Mouse (Mus musculus): ENCODE results near the gene Rxfp1.
"Not testable (repeated sequence)": the region's sequence is repeated elsewhere in the genome, so short reads cannot be mapped to it uniquely, and the experiment has no call there.

Rxfp1 gene

GRCm38 (mm10) chr3:79737780-79738179 is at the start of gene Rxfp1:
Gene Rxfp1, minus strand, starts transcription at chr3:79737880.
- no peak for DNase-seq (ENCODE audit: low spot score)

DNA sequence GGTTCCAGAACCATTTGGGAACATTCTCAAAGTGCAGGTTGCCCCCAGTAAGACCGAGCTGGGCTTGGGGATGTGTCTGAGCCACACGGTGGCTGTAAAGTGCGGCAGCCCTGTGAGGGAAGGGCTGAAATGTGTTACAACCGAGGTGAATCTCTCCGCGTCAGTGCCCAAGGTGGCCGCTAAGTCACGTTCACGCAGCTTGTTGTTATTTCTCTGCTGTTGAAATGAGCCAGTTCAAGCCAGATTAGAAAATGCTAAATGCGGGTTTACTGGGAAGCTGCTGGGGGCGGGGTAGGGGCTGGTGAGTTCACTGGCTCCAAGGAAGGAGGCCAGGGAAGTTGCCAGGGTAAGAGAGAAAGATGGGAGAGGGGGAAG is 46.7 kb upstream of the Rxfp1 start:
- DNase-seq (ENCODE audit: low spot score) = no peak

- no peak for DNase-seq (ENCODE audit: low spot score)
Observed at GRCm38 (mm10) chr3:79783630-79784361, 46.1 kb upstream of the Rxfp1 start.

GRCm38 (mm10) chr3:79772701-79773100 is 35.0 kb upstream of the Rxfp1 start:
- DNase-seq (ENCODE audit: low spot score) = no peak

GRCm38 (mm10) chr3:79753736-79754135 is 16.1 kb upstream of the Rxfp1 start:
- no peak for DNase-seq (ENCODE audit: low spot score)

DNA sequence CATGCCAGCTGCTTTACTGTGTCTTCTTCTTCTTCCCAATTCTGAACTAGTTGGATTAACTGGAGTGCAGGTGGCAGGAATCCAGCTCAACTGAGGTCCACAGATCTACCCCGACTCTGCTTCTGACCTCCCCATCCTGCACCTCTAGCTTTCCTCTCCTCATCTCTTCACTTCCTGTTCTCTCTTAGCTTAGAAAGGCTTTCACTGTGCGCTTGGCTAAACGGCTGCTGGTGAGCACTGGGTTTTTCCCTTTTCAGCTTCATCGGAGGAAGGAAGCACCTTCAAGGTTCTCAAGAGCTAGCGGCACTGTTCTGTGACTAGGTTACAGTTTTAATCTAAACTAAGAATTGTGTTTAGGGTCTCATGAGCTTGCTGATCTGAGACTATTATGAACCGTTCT is 8.9 kb upstream of the Rxfp1 start:
- DNase-seq (ENCODE audit: low spot score) = no peak

GRCm38 (mm10) chr3:79745101-79745500 is 7.4 kb upstream of the Rxfp1 start:
- no peak for DNase-seq (ENCODE audit: low spot score)

DNA sequence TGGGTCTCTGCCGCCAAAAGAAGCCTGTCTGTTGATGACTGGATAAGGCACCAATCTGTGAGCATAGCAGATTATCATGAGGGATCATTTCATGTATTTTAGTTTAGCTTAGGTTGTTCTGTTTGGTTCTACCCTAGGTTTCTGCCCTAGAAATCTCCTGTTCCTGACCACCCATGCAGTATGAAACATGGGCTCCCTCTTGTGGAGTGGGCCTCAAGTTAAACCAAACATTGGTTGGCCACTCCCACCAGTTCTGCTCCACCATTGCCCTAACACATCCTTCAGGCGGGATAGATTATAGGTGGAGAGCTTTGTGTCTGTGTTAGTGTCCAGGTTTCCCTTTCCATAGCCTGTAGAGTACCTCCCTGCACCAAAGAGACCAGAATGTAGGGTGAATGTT is 6.7 kb upstream of the Rxfp1 start:
- no peak for DNase-seq (ENCODE audit: low spot score)

DNA sequence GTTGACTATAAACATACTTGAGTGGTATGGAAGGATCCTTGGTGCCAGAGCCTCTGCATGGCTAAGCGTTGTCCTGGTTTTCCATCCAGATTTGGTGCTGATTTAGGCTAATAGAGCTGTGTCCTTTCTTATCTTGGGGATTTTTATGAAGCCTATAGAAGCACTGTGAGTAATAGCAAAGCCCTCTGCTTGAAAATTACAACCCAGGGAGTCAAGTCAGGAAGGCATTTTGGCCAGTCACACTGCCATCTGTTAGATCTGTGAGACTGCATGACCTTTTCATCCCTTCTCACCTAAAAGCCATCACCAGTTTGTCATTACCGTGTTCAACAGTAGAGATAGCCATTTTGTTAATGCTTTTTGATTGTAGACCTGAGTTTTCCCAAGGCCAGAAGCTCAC is 2.7 kb upstream of the Rxfp1 start:
- DNase-seq (ENCODE audit: low spot score) = no peak

- DNase-seq (ENCODE audit: low spot score) = no peak
Observed at GRCm38 (mm10) chr3:79738451-79738850, 771 bp upstream of the Rxfp1 start.

- DNase-seq (ENCODE audit: low spot score) = no peak
Observed at GRCm38 (mm10) chr3:79726506-79727075, 11.1 kb downstream of the Rxfp1 start.

DNA sequence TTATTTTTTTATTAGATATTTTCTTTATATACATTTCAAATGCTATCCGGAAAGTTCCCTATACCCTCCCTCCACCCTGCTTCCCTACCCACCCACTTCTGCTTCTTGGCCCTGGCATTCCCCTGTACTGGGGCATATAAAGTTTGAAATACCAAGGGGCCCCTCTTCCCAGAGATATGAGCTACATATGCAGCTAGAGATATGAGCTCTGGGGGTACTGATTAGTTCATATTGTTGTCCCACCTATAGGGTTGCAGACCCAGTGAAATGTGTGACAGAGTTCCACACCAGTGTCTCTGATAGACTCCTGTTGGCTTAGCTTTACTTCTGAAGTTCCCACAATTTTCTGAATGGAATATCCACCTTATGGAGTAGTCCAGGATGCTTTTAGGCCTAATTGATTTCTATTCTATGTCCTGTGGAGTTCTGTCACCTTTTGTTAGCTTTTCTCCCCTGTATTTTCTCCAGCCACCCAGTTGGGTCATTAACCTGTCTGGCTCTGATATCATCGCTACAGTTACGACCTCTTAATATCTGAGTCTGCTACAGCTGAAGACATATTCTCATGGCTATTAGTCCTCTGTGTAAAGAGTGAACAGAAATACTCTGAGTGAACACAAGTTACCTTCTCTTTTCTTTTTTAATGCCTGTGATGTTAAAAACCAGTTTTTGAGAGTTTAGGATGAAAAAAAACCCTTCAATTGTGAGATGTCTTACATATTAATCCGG is 16.8 kb downstream of the Rxfp1 start:
- DNase-seq (ENCODE audit: low spot score) = no peak

DNA sequence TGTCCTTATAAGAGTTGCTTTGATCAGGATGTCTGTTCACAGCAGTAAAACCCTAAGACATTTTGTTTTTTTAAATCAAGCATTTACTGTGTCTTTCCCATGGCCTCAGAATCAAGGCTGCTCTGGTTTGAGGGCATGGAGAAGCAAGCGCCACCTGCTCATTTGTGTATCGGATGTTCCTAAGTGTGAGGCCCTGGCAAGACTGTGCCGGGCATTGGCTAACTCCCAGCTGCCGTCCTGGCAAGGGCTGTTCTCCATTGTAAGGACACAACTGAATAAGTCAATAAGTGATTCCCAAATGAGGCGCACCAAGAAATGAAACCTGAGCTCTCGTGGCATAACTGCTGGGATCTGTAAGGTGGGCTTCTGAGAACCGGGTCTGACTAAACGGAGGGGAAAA is 31.2 kb downstream of the Rxfp1 start:
- peak; percentile 8 for DNase-seq (ENCODE audit: low spot score)

GRCm38 (mm10) chr3:79703135-79703534 is 34.5 kb downstream of the Rxfp1 start:
- no peak for DNase-seq (ENCODE audit: low spot score)

DNA sequence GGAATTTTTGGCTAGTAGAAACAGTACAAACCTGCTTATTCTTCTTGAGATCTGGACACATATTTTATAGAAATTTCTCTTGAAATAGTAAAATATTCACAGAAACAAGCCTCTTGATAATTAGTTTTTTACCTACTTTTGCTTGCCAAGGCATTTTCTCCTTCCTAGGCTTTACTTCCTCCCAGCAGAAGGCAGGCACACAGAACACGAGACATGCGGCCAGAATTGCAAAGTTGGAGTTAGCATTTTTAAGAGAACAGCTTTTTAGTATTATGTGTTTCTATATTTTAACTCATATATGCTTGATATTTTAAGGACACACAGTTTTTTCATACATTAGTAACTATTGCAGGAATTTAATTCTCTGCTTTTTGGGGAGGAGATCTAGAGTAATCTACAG is 45.7 kb downstream of the Rxfp1 start:
- DNase-seq (ENCODE audit: low spot score) = no peak

DNA sequence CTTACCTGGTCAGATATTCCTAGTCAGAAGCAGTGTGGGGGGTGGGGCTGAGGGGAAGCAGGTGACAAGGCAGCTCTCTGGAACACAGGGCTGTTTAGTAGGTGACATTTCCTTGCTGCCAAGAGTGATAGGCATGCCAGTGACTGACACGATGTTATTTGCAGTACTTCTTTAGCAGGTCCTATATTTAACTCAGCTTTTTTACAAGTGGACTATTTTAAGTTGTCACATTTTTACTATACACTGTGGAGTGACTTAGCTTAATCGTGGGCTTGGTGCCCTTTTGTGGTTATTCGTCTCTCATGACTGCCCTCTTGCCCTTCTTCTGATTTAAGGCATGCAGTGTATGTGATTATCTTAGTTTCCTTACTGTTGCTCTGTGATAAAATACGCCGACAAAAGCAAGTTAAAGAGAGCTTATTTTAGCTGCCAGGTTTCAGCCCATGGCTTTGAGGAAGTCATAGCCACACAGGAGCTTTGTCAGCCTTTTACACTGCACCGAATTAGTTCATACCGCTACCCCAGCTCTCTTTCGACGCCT is 47.5 kb downstream of the Rxfp1 start:
- no peak for DNase-seq (ENCODE audit: low spot score)

- DNase-seq (ENCODE audit: low spot score) = not testable (repeated sequence)
Observed at GRCm38 (mm10) chr3:79688101-79688500, 49.6 kb downstream of the Rxfp1 start.

DNA sequence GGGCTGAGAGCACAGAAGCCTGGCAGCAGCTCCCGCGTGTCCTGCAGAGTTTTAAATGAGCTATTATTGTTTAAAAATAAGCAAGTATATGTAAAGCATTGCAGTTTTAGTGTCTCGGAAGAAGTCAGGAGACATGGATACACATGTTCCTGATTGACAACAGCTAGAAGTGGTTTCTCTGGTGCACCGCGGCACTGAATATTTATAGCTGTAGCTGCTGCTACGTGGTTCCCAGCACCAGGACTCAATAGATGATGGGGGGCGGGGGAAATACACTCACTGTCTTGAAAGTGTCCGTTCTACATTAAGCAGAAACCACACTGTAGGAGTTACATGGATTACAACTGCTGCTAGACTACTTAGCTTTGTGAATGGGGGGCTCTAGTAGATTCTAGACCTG is 54.2 kb downstream of the Rxfp1 start:
- no peak for DNase-seq (ENCODE audit: low spot score)

DNA sequence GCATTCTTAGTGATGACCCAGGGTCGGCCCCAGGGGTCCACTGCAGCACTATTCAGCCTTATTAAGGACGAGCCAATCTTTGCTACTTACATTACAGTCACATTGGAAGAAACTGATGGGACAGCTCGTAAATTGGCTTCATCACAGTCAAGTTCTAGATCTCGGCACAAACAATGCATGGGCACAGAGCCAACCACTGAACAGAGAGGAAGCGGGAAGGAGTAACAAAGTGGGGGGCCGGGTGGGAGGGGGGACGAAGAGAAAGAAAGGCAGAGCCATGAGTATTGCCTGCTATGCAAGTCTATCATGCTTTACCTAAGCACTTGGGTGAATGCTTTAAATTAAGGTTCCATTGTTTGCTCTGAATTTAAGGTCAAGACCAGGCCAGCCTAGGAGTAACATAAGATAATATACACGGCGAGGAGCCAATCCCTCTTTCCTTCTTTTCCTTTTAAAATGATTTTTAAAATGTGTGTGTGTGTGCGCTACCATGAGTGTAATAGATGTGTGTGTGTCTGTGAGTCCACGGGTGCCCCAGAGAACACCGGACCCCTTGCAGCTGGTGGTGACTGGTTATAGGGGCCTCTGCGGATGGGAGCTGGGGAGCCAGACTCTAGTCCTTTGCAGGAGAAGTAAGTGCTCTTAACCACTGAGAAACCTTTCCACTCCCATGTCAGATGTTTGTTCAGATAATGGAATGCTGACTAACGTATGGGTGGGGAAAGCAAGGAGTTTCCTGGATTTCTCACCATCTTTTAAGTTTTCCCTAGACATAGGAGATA is 55.1 kb downstream of the Rxfp1 start:
- no peak for DNase-seq (ENCODE audit: low spot score)

GRCm38 (mm10) chr3:79676411-79676810 is 61.3 kb downstream of the Rxfp1 start:
- DNase-seq (ENCODE audit: low spot score) = no peak

DNA sequence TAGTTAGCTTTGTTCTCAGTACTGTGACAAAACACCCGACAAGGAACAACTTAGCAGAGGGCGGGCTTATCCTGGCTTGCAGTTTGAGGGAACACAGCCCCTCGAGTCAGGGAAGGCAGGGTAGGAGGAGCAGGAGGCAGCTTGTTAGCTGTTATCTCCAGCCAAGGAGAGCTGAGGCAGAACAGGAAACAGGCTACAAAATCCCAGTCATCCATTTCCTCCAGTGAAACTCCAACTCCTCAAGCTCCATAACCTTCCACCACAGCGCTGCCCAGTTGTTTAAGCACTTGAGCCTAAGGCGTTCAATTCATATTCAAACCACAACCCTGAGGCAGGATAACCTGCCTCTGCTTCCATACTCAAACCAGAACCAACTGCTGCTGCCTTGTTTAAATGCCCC is 63.0 kb downstream of the Rxfp1 start:
- no peak for DNase-seq (ENCODE audit: low spot score)

GRCm38 (mm10) chr3:79673082-79673481 is 64.6 kb downstream of the Rxfp1 start:
- DNase-seq (ENCODE audit: low spot score) = no peak
